Mouse (Mus musculus) C2C12 (cell line): Measurements from ENCODE around the gene Tnrc6c.

Experiments used
- CEBPB ChIP-seq: IDR thresholded peaks from one replicate; pipeline ENCODE4 v1.6.1; 2011; ENCODE audit warnings: low read depth, mild to moderate bottlenecking, control low read depth, moderate library complexity
- CTCF ChIP-seq: IDR thresholded peaks from one replicate; pipeline ENCODE4 v1.5.1; 2011; ENCODE audit not compliant: control insufficient read depth, insufficient read depth, insufficient read length
- FOSL1 ChIP-seq: IDR thresholded peaks from one replicate; pipeline ENCODE4 v1.8.0; 2011; ENCODE audit warnings: mild to moderate bottlenecking, low read length; ENCODE audit not compliant: poor library complexity, insufficient read depth, severe bottlenecking
- MAX ChIP-seq: IDR thresholded peaks from one replicate; pipeline ENCODE4 v1.6.1; 2011; ENCODE audit warnings: mild to moderate bottlenecking, control low read depth
- MYOD1 ChIP-seq: IDR thresholded peaks from one replicate; pipeline ENCODE4 v1.6.1; 2011; ENCODE audit warnings: low read depth; ENCODE audit not compliant: control insufficient read depth, insufficient read length
- MYOG ChIP-seq: IDR thresholded peaks from one replicate; pipeline ENCODE4 v1.6.1; 2011; ENCODE audit not compliant: control insufficient read depth, insufficient read length; ENCODE audit errors: extremely low read depth
- USF1 ChIP-seq: IDR thresholded peaks from one replicate; pipeline ENCODE4 v1.6.1; 2011; ENCODE audit warnings: low read depth, mild to moderate bottlenecking, control low read depth, moderate library complexity

- no peak for TF ChIP-seq CTCF
- no peak for TF ChIP-seq MAX
- TF ChIP-seq FOSL1 = no peak
- peak; percentile 74 for TF ChIP-seq MYOD1
- TF ChIP-seq USF1 = peak; percentile 49
- TF ChIP-seq MYOG = no peak
- no peak for TF ChIP-seq CEBPB
Measured at GRCm38 (mm10) chr11:117736037-117736689, 82.1 kb downstream of the Tnrc6c start.
